Mouse (Mus musculus) forebrain, postnatal 0 days (tissue): Measurements from ENCODE around the gene Dhrs2. TPM values are rescaled to one million over a fixed set of nuclear protein-coding genes. Genes with fewer than 3 reads are reported as not detected.
A peak's percentile ranks its signal among the peaks of the same experiment; 100 is the strongest.

Source experiments
- ATAC-seq: fragments of 200-750 bp; cut with Nextera tagmentation; 2 replicates; pipeline ENCODE4 v1.8.0; 2017; ENCODE audit warnings: mild to moderate bottlenecking, moderate library complexity
- DNase-seq: peaks from one replicate; pipeline ENCODE4 v3.0.0-alpha.2; 2015
- H3K27ac ChIP-seq: fragments of 300-500 bp; sonication (generic); 2 replicates; pipeline ENCODE4 v1.5.1; 2014; ENCODE audit warnings: low read depth, mild to moderate bottlenecking, antibody characterized with exemption, low read length, moderate library complexity, mixed read lengths
- H3K27me3 ChIP-seq: fragments of 300-500 bp; sonication (generic); 2 replicates; pipeline ENCODE4 v1.6.1; 2014; ENCODE audit warnings: mild to moderate bottlenecking, low read length, mixed read lengths; ENCODE audit not compliant: insufficient read depth
- H3K36me3 ChIP-seq: fragments of 300-500 bp; sonication (generic); 2 replicates; pipeline ENCODE4 v1.6.1; 2014; ENCODE audit warnings: mild to moderate bottlenecking, moderate library complexity; ENCODE audit not compliant: insufficient read depth
- H3K4me1 ChIP-seq: fragments of 300-500 bp; sonication (generic); 2 replicates; pipeline ENCODE4 v1.6.1; 2014; ENCODE audit warnings: antibody characterized with exemption; ENCODE audit not compliant: insufficient read depth
- H3K4me2 ChIP-seq: fragments of 300-500 bp; sonication (generic); 2 replicates; pipeline ENCODE4 v1.6.1; 2014; ENCODE audit warnings: low read depth, mild to moderate bottlenecking, moderate library complexity
- H3K4me3 ChIP-seq: fragments of 300-500 bp; sonication (generic); 2 replicates; pipeline ENCODE4 v1.5.1; 2014; ENCODE audit warnings: low read depth, low read length, mixed read lengths
- H3K9ac ChIP-seq: fragments of 300-500 bp; sonication (generic); 2 replicates; pipeline ENCODE4 v1.6.1; 2014; ENCODE audit warnings: mild to moderate bottlenecking
- H3K9me3 ChIP-seq: fragments of 300-500 bp; sonication (generic); 2 replicates; pipeline ENCODE4 v1.6.1; 2016; ENCODE audit warnings: low read length
- CTCF ChIP-seq: sonication (generic); IDR thresholded peaks from 2 replicates; pipeline ENCODE4 v1.5.1; 2016; ENCODE audit warnings: antibody characterized with exemption, control low read depth, low read depth
- WGBS: fragments of 180-500 bp; shearing (Covaris S2); extraction: QIAGEN DNeasy Blood & Tissue Kit; methylation state at CpG from one replicate; pipeline ENCODE4 v1.1.7; 2014; 5-methylcytosine and 5-hydroxymethylcytosine counted together
- polyA plus RNA-seq: library from polyadenylated mRNA; unstranded; fragments of >200 nt; fragmentation: Nextera tagmentation; extraction: Ambion mirVana; gene quantifications from 2 replicates; pipeline ENCODE4 v1.2.1, GENCODE M21; 2015
- total RNA-seq: library from RNA; depleted of rRNA; stranded (reverse); fragments of >200 nt; gene quantifications from 2 replicates; pipeline ENCODE4 v1.2.3, GENCODE M21; 2014; rRNA removed

Dhrs2 gene
- total RNA-seq (0.31 and 0.67 TPM in 2 replicates), polyA plus RNA-seq (0.30 and 0.57 TPM in 2 replicates)

DNA sequence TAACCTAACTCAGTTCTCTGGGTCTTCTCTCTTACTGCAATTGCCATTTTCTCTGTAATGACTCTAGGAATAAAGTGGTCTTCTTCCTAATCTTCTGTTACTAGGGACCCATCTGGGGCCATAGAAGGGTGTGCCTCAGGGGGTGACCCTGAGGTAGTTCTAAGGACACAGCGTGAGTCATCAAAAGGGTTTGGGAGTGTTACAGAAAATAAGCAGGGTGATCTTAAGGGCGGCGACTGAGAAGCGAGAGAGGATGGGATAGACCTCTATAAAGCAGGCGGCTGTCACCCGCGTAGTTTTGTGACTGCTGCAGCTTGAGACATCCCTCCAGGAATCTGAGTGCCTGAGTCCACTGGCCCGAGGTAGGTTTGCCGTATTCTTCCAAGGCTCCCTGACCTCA, at the start of gene Dhrs2:
Dhrs2 (plus strand) TSS at position 301 of the 400 bp plus-strand sequence.
- Histone ChIP-seq H3K4me3 (no peak within 1 kb of the TSS), H3K27me3 (no peaks in the 10 kb centered on the region), H3K4me2 (no peak within 1 kb of the TSS), H3K9ac (no peak within 1 kb of the TSS), H3K9me3 (no peaks in the 10 kb centered on the region), H3K27ac (no peak within 1 kb of the TSS), H3K4me1 (no peaks in the 10 kb centered on the region), H3K36me3 (no peaks in the 10 kb centered on the region)
- WGBS = 79% methylated on average over 9 of the region's 9 CpGs
- DNase-seq = no peak
- TF ChIP-seq CTCF = no peak
- ATAC-seq = no peak

- Histone ChIP-seq H3K9me3 (no peaks in the 10 kb centered on the region), H3K36me3 (no peaks in the 10 kb centered on the region), H3K27me3 (no peaks in the 10 kb centered on the region), H3K9ac (no peak overlapping the region), H3K4me2 (no peak overlapping the region), H3K4me3 (no peak overlapping the region), H3K4me1 (no peaks in the 10 kb centered on the region), H3K27ac (no peak overlapping the region)
- ATAC-seq = no peak
- WGBS = 77% methylated on average over 6 of the region's 6 CpGs
- TF ChIP-seq CTCF = no peak
- DNase-seq = no peak
Measured at GRCm38 (mm10) chr14:55174164-55174563, 47.6 kb upstream of the Dhrs2 start.

DNA sequence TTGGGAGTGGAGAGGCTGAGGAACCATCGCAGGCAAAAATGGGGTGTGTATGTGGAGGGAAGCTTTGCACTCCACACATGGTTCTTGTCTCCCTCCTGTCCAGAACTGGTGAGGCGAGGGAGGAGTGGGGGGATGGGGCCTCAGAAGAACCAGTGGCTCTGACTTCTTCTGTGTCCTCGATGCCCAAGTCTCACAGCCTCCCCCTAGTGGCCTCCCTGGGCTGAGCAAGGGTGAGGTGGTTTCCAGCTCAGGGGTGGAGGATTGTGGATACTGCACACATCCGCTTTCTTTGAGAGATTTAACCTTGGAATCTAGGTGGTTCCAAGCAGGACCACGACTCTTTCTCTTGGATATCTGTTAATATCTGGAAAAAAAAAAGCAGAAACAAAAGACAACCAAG, 44.5 kb upstream of the Dhrs2 start:
- H3K9me3 ChIP-seq = no peaks in the 10 kb centered on the region
- DNase-seq = no peak
- TF ChIP-seq CTCF = peak; percentile 63
- H3K27ac ChIP-seq = no peak overlapping the region
- ATAC-seq = no peak
- no peaks in the 10 kb centered on the region for H3K36me3 ChIP-seq
- no peaks in the 10 kb centered on the region for H3K4me1 ChIP-seq
- no peak overlapping the region for H3K4me2 ChIP-seq
- no peaks in the 10 kb centered on the region for H3K27me3 ChIP-seq
- no peak overlapping the region for H3K9ac ChIP-seq
- H3K4me3 ChIP-seq = no peak overlapping the region
- WGBS = 37% methylated on average over 5 of the region's 5 CpGs

GRCm38 (mm10) chr14:55180951-55181350, 40.9 kb upstream of the Dhrs2 start:
- ATAC-seq (no peak), DNase-seq (no peak)
- Histone ChIP-seq H3K4me1 (no peaks in the 10 kb centered on the region), H3K27me3 (no peaks in the 10 kb centered on the region), H3K27ac (no peak overlapping the region), H3K4me3 (no peak overlapping the region), H3K36me3 (no peaks in the 10 kb centered on the region), H3K9me3 (no peaks in the 10 kb centered on the region), H3K9ac (no peak overlapping the region), H3K4me2 (no peak overlapping the region)
- no peak for TF ChIP-seq CTCF
- WGBS = 73% methylated on average over 3 of the region's 3 CpGs

DNA sequence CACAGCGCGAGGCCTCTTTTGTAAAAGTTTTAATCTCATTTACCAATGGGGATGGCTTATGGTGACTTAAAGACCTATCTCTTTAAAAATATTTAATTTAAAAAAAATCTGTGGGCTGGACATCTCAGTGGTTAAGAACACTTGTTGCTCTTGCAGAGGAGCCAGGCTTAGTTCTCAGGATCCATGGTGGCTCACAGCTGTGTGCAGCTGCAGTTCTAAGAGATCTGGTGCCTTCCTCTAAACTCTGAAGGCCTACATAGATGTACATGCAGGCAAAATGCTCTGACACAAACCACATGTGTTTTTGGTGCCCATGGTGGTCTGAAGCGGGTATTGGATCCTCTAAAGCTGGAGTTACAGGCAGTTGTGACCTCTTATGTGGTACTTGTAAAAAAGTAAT, 38.6 kb upstream of the Dhrs2 start:
- H3K4me2 ChIP-seq = no peak overlapping the region
- ATAC-seq = no peak
- no peaks in the 10 kb centered on the region for H3K36me3 ChIP-seq
- no peak for TF ChIP-seq CTCF
- 93% methylated on average over 3 of the region's 3 CpGs for WGBS
- H3K9ac ChIP-seq = no peak overlapping the region
- no peaks in the 10 kb centered on the region for H3K9me3 ChIP-seq
- H3K27ac ChIP-seq = no peak overlapping the region
- no peak overlapping the region for H3K4me3 ChIP-seq
- H3K27me3 ChIP-seq = no peaks in the 10 kb centered on the region
- H3K4me1 ChIP-seq = no peaks in the 10 kb centered on the region; the same call in 1 of the 2 replicates
- DNase-seq = no peak

GRCm38 (mm10) chr14:55184640-55185145, 37.1 kb upstream of the Dhrs2 start:
- DNase-seq (no peak), ATAC-seq (no peak)
- H3K4me2 ChIP-seq = no peak overlapping the region
- H3K9ac ChIP-seq = no peak overlapping the region
- no peak overlapping the region for H3K27ac ChIP-seq
- peaks cover 12% of the 10 kb centered on the region for H3K4me1 ChIP-seq
- no peaks in the 10 kb centered on the region for H3K27me3 ChIP-seq
- no peaks in the 10 kb centered on the region for H3K9me3 ChIP-seq
- no peak for TF ChIP-seq CTCF
- H3K36me3 ChIP-seq = no peaks in the 10 kb centered on the region
- H3K4me3 ChIP-seq = no peak overlapping the region
- WGBS = 70% methylated on average over 3 of the region's 3 CpGs

DNA sequence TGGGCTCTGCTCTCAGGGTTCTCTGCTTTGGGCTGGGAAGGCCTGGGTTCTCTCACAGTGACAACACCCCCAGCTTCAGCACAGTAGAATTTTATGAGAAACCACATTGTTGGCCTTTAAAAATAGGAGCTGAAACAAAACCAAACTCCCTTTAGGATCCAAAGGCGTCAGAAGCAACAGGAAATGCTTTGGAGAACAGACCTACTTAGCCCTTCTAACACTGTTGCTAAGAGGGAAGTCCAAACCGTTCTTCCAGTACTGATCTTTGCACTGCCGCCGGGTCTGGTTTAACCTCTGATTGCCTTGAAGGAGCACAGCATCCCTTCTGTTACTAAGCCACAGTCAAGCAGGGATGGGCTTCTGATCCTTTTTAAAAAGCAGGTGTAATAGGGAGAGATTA, 33.3 kb upstream of the Dhrs2 start:
- H3K4me2 ChIP-seq = no peak overlapping the region
- peaks cover 17% of the 10 kb centered on the region for H3K4me1 ChIP-seq
- H3K27ac ChIP-seq = peak overlapping the region; percentile 85
- H3K4me3 ChIP-seq = no peak overlapping the region
- TF ChIP-seq CTCF = no peak
- WGBS = 29% methylated on average over 4 of the region's 4 CpGs
- DNase-seq (peak; percentile 43), ATAC-seq (peak; percentile 34)
- no peaks in the 10 kb centered on the region for H3K27me3 ChIP-seq
- no peaks in the 10 kb centered on the region for H3K9me3 ChIP-seq
- no peak overlapping the region for H3K9ac ChIP-seq
- no peaks in the 10 kb centered on the region for H3K36me3 ChIP-seq

GRCm38 (mm10) chr14:55189351-55189769, 32.4 kb upstream of the Dhrs2 start:
- Histone ChIP-seq H3K27ac (peak overlapping the region; percentile 85), H3K4me1 (peaks cover 17% of the 10 kb centered on the region), H3K4me3 (no peak overlapping the region), H3K27me3 (no peaks in the 10 kb centered on the region), H3K36me3 (no peaks in the 10 kb centered on the region), H3K4me2 (no peak overlapping the region), H3K9me3 (no peaks in the 10 kb centered on the region), H3K9ac (no peak overlapping the region)
- ATAC-seq (peak; percentile 96), DNase-seq (peak; percentile 80)
- TF ChIP-seq CTCF = no peak
- WGBS = 7% methylated on average over 9 of the region's 9 CpGs
